ENCODE assay signal across 18 mouse cellular contexts in the genomic region with DNA sequence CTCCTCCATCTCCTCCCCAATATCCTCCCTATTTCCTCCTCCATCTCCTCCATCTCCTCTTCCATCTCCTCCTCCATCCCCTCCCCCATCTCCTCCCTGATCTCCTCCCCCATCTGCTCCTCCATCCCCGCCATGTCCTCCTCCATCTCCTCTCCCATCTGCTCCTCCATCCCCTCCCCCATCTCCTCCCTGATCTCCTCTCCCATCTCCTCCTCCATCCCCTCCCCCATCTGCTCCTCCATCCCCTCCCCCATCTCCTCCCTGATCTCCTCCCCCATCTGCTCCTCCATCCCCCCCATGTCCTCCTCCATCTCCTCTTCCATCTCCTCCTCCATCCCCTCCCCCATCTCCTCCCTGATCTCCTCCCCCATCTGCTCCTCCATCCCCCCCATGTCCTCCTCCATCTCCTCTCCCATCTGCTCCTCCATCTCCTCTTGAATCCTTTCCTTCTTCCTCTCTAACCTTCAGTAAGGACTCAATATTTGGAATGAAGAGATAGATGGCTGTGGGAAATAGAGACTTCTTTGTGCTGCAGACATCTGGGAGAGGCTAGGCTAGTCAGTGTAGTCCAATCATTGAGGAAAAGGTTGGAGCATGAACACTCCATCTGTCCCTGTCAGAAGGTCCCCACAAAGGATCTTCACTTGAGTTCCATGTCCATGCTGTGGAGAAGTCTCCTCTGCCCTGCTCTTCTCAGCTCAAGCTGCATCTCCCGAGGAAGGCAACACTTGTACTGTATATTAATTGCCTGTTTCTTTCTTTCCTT. TPM values are rescaled to one million over a fixed set of nuclear protein-coding genes. Genes with fewer than 3 reads are reported as not detected.
DNase-seq lines count a peak whose midpoint lies in the region; ATAC-seq and TF ChIP-seq lines count a peak whose summit lies in the region.
"Not testable (repeated sequence)": the region's sequence is repeated elsewhere in the genome, so short reads cannot be mapped to it uniquely, and the experiment has no call there.
"Had no signal": no experiment of that assay in that cellular context is flagged by ENCODE, and none has a peak within 500 bp of the region (broad histone marks: within the 10 kb centered on the region; RNA-seq: fewer than 3 reads in every experiment).

No protein-coding gene starts in this region.

- peak overlapping the region; percentile 25; the same call in 1 of the 2 replicates for H3K27ac ChIP-seq in forebrain, embryonic 11.5 days (ENCODE audit: low read depth, low read length)
- peak overlapping the region; percentile 94 for H3K27ac ChIP-seq in forebrain, embryonic 15.5 days (replicated peaks)
- peak overlapping the region; percentile 36; the same call in 1 of the 2 replicates for H3K27ac ChIP-seq in hindbrain, embryonic 10.5 days
- peak overlapping the region; percentile 67 for H3K27ac ChIP-seq in hindbrain, embryonic 15.5 days (replicated peaks)
- peak overlapping the region; percentile 62; the same call in 1 of the 2 replicates for H3K27ac ChIP-seq in left cerebral cortex, adult 2 months
- H3K27ac ChIP-seq in midbrain, embryonic 15.5 days: peak overlapping the region; percentile 59
- H3K27ac ChIP-seq in neural tube, embryonic 14.5 days (ENCODE audit: low read depth, low read length): peak overlapping the region; percentile 39; the same call in 1 of the 2 replicates

- not testable (repeated sequence) for H3K4me3 ChIP-seq in forebrain, embryonic 11.5 days (ENCODE audit: low read depth, low read length); forebrain, embryonic 15.5 days; hindbrain, embryonic 10.5 days; hindbrain, embryonic 15.5 days; left cerebral cortex, adult 2 months; midbrain, embryonic 15.5 days; neural tube, embryonic 14.5 days (ENCODE audit: low read depth, low read length)

- TF ChIP-seq CTCF in left cerebral cortex, adult 2 months (IDR thresholded peaks at IDR 0.05): not testable (repeated sequence)

- not testable (repeated sequence) for H3K27me3 ChIP-seq in forebrain, embryonic 11.5 days (ENCODE audit: control insufficient read depth, insufficient read depth, low read length); forebrain, embryonic 15.5 days; hindbrain, embryonic 10.5 days (ENCODE audit: insufficient read depth, poor library complexity, severe bottlenecking); hindbrain, embryonic 15.5 days; midbrain, embryonic 15.5 days (replicated peaks); neural tube, embryonic 14.5 days (ENCODE audit: control insufficient read depth, insufficient read depth, low read length)

- not testable (repeated sequence) for ATAC-seq in forebrain, embryonic 11.5 days (replicated peaks; ENCODE audit: low FRiP score); hindbrain, embryonic 15.5 days (ENCODE audit: low FRiP score, low read depth); midbrain, embryonic 15.5 days (replicated peaks); neural tube, embryonic 14.5 days (ENCODE audit: low read depth)
- ATAC-seq in forebrain, embryonic 15.5 days (replicated peaks): peak; percentile 21

- H3K4me2 ChIP-seq in forebrain, embryonic 11.5 days (ENCODE audit: low read depth, low read length, severe bottlenecking); forebrain, embryonic 15.5 days (replicated peaks); hindbrain, embryonic 15.5 days; midbrain, embryonic 15.5 days; neural tube, embryonic 14.5 days (ENCODE audit: low read depth, low read length): not testable (repeated sequence)

- WGBS in forebrain, embryonic 11.5 days: 61% methylated on average over 2 of the region's 2 CpGs
- WGBS in forebrain, embryonic 15.5 days: 14% methylated on average over 2 of the region's 2 CpGs
- 66% methylated on average over 2 of the region's 2 CpGs for WGBS in hindbrain, embryonic 10.5 days
- 12% methylated on average over 2 of the region's 2 CpGs for WGBS in hindbrain, embryonic 15.5 days
- 40% methylated on average over 2 of the region's 2 CpGs for WGBS in midbrain, embryonic 15.5 days
- WGBS in neural tube, embryonic 14.5 days: 38% methylated on average over 2 of the region's 2 CpGs

- intact Hi-C loops in left cerebral cortex, adult 2 months (cut with DNase I): not testable (repeated sequence)

- not testable (repeated sequence) for DNase-seq in forebrain, embryonic 11.5 days (ENCODE audit: low spot score); hindbrain, embryonic 10.5 days (ENCODE audit: low spot score); left cerebral cortex, adult 2 months (ENCODE audit: extremely low spot score in 1 of 2, low spot score in 2 of 2)

- not testable (repeated sequence) for H3K9ac ChIP-seq in forebrain, embryonic 11.5 days (ENCODE audit: low read length); forebrain, embryonic 15.5 days (replicated peaks); hindbrain, embryonic 15.5 days; midbrain, embryonic 15.5 days; neural tube, embryonic 14.5 days (replicated peaks; ENCODE audit: low read depth, low read length)

- not testable (repeated sequence) for H3K36me3 ChIP-seq in forebrain, embryonic 11.5 days (ENCODE audit: control insufficient read depth, insufficient read depth, low read length); forebrain, embryonic 15.5 days; hindbrain, embryonic 10.5 days; hindbrain, embryonic 15.5 days; midbrain, embryonic 15.5 days (replicated peaks); neural tube, embryonic 14.5 days (ENCODE audit: control insufficient read depth, insufficient read depth, low read length)

- not testable (repeated sequence) for H3K9me3 ChIP-seq in forebrain, embryonic 11.5 days (ENCODE audit: control insufficient read depth, low read length); forebrain, embryonic 15.5 days; hindbrain, embryonic 15.5 days; midbrain, embryonic 15.5 days; neural tube, embryonic 14.5 days (ENCODE audit: control insufficient read depth, low read length)
- H3K9me3 ChIP-seq in hindbrain, embryonic 10.5 days: peaks cover 25% of the 10 kb centered on the region

- not testable (repeated sequence) for H3K4me1 ChIP-seq in forebrain, embryonic 11.5 days (replicated peaks; ENCODE audit: control insufficient read depth, insufficient read depth, low read length); neural tube, embryonic 14.5 days (ENCODE audit: control insufficient read depth, insufficient read depth, low read length)
- peaks cover 61% of the 10 kb centered on the region for H3K4me1 ChIP-seq in forebrain, embryonic 15.5 days
- H3K4me1 ChIP-seq in hindbrain, embryonic 10.5 days (replicated peaks): peaks cover 18% of the 10 kb centered on the region
- H3K4me1 ChIP-seq in hindbrain, embryonic 15.5 days (replicated peaks): peaks cover 36% of the 10 kb centered on the region
- peaks cover 14% of the 10 kb centered on the region for H3K4me1 ChIP-seq in midbrain, embryonic 15.5 days

RNA-seq across cellular contexts. Expression of a gene that starts 10.4 kb away (rescaled TPM):
- not detected in 2 replicates for polyA plus RNA-seq in forebrain, embryonic 11.5 days (2014; fragmentation: Nextera tagmentation; extraction: Ambion mirVana)
- 0.14 and 0.36 TPM in 2 replicates for polyA plus RNA-seq in forebrain, embryonic 15.5 days (2015; fragmentation: Nextera tagmentation; extraction: Ambion mirVana)
- polyA plus RNA-seq in hindbrain, embryonic 10.5 days (2016; fragmentation: Nextera tagmentation; extraction: Ambion mirVana): not detected in 2 replicates
- polyA plus RNA-seq in hindbrain, embryonic 15.5 days (2015; fragmentation: Nextera tagmentation; extraction: Ambion mirVana): 0.17 TPM in 1 of 2 replicates, not detected in the other
- not detected for total RNA-seq in left cerebral cortex, adult 2 months (2021)
- polyA plus RNA-seq in midbrain, embryonic 15.5 days (2015; fragmentation: Nextera tagmentation; extraction: Ambion mirVana): not detected in 2 replicates
- polyA plus RNA-seq in neural tube, embryonic 14.5 days (2014; fragmentation: Nextera tagmentation; extraction: Ambion mirVana): not detected in 2 replicates
- total RNA-seq: adrenal gland, adult 2 months; adrenal gland, postnatal 25 days; ES-E14; gastrocnemius, adult 8-10 months; gastrocnemius, postnatal 36 days; heart, postnatal 36 days had no signal
- polyA plus RNA-seq: adrenal gland, adult 2 months; cortical plate, adult 2 months; embryonic facial prominence, embryonic 12.5 days; heart, embryonic 13.5 days; heart, postnatal 0 days; intestine, embryonic 15.5 days had no signal

RNA-seq across cellular contexts. Expression of a gene that starts 25.5 kb away (rescaled TPM):
- 210 and 218 TPM in 2 replicates for polyA plus RNA-seq in forebrain, embryonic 11.5 days (2014; fragmentation: Nextera tagmentation; extraction: Ambion mirVana)
- 375 and 409 TPM in 2 replicates for polyA plus RNA-seq in forebrain, embryonic 15.5 days (2015; fragmentation: Nextera tagmentation; extraction: Ambion mirVana)
- polyA plus RNA-seq in hindbrain, embryonic 10.5 days (2016; fragmentation: Nextera tagmentation; extraction: Ambion mirVana): 109 and 172 TPM in 2 replicates
- 277 and 302 TPM in 2 replicates for polyA plus RNA-seq in hindbrain, embryonic 15.5 days (2015; fragmentation: Nextera tagmentation; extraction: Ambion mirVana)
- 100 to 1,000 TPM; 645 to 696 TPM for total RNA-seq in left cerebral cortex, adult 2 months (2021)
- 339 and 349 TPM in 2 replicates for polyA plus RNA-seq in midbrain, embryonic 15.5 days (2015; fragmentation: Nextera tagmentation; extraction: Ambion mirVana)
- polyA plus RNA-seq in neural tube, embryonic 14.5 days (2014; fragmentation: Nextera tagmentation; extraction: Ambion mirVana): 255 and 266 TPM in 2 replicates

RNA-seq across cellular contexts. Expression of a gene that starts 52.4 kb away (rescaled TPM):
- polyA plus RNA-seq in forebrain, embryonic 11.5 days (2014; fragmentation: Nextera tagmentation; extraction: Ambion mirVana): 1.1 and 1.3 TPM in 2 replicates
- 1.5 TPM in 2 replicates for polyA plus RNA-seq in forebrain, embryonic 15.5 days (2015; fragmentation: Nextera tagmentation; extraction: Ambion mirVana)
- 0.30 and 0.92 TPM in 2 replicates for polyA plus RNA-seq in hindbrain, embryonic 10.5 days (2016; fragmentation: Nextera tagmentation; extraction: Ambion mirVana)
- 0.46 and 1.3 TPM in 2 replicates for polyA plus RNA-seq in hindbrain, embryonic 15.5 days (2015; fragmentation: Nextera tagmentation; extraction: Ambion mirVana)
- 1 to 10 TPM; 2.5 to 4.0 TPM for total RNA-seq in left cerebral cortex, adult 2 months (2021)
- 1.4 and 2.0 TPM in 2 replicates for polyA plus RNA-seq in midbrain, embryonic 15.5 days (2015; fragmentation: Nextera tagmentation; extraction: Ambion mirVana)
- 1.5 and 1.9 TPM in 2 replicates for polyA plus RNA-seq in neural tube, embryonic 14.5 days (2014; fragmentation: Nextera tagmentation; extraction: Ambion mirVana)

Comparison
In these comparisons a context has a peak if more than half of its experiments do, and no peak if none do; other contexts are left out.
1. H3K27ac ChIP-seq: peak in every context shown above with its lines; median percentile 94 in forebrain, embryonic 15.5 days; 67 in hindbrain, embryonic 15.5 days; 62 in left cerebral cortex, adult 2 months; 59 in midbrain, embryonic 15.5 days; 39 in neural tube, embryonic 14.5 days; 36 in hindbrain, embryonic 10.5 days; 25 in forebrain, embryonic 11.5 days.